Mouse (Mus musculus): ENCODE measurements around the gene Fbn1.
A peak's percentile ranks its signal among the peaks of the same experiment; 100 is the strongest.
"Not testable (repeated sequence)": the region's sequence is repeated elsewhere in the genome, so short reads cannot be mapped to it uniquely, and the experiment has no call there.

Gene Fbn1

DNA sequence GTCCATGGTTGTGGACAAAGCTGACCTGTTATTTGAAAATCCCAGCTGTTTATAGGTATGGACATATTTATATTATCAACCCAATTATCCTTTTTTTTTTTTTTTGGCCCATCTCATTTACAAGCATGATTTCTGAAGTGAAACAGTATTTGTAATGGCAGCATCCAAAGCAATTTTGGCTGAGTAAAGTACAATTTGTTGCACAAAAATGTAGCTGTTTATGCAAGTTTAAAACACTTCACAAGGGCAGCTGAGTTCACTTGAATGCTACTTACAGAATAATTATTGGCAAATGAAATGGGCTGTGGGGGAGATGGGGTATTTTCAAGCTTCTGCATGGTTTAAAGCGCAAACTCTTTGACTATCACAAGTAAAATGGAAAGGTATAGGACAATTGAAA is 209.0 kb downstream of the Fbn1 start:
- no peak for DNase-seq (ENCODE audit: low read depth, low spot score)

DNA sequence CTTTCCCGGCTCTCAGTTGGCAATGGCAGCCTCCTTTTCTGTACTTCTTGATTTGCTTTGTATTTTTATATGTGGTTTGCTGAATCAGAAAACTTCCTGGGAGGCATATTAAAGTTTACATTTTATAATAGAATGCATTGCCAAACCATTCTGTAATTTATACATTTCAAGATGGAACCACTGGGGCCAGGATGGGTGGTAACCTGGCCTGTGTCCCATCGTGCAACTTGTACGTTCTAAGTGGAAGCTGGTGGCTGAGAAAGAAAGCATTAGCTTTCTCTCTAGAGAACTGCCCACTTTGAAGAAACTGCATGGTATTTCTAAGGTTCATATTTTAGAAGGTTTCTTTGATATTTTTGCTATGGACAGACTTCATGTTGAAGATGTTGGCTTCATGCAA is 212.3 kb downstream of the Fbn1 start:
- DNase-seq (ENCODE audit: low read depth, low spot score), result no peak

DNA sequence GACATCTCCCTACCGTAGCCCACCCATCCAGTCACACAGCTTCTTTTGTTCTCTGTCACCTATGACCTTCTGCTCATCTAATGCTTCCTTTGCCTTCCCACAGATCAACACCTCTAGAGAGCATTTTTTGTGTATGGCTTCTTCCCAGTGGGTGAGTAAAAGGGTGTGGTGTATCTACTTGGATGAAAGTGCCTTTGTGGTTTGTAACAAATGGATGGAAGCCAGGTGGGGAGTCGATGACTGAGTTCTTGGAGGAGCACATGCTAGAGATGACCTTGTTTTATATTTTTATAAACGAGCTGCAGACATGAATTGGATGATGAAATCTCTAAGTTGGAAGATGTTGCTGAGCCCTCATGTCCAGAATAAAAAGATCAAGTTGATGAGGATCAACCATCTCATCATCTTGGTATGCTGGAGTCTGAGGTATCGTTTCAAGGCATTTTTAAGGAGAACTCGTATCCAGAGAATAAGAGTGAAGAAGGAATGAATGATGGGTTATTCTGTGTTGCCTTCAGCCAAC is 213.8 kb downstream of the Fbn1 start:
- DNase-seq (ENCODE audit: low read depth, low spot score), result no peak

DNA sequence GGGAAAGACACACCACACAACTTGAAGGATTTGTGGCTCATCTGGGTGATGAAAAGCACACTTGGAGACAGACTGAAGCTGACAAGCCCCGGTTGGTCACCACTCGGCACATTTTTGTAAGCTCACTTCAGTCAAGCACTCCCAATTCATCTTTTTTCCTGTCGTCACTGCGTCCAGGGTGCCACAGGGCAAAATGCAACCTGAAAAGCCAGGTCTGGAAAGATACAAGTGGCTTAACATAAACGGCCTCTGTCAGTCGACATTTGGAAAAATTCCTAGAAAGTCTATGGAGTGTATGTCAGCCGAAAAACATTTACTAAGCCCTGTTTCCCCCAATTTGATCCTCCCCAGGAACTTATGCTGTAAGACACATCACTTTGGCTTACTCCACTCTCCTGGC is 215.2 kb downstream of the Fbn1 start:
- DNase-seq (ENCODE audit: low read depth, low spot score), result no peak

DNA sequence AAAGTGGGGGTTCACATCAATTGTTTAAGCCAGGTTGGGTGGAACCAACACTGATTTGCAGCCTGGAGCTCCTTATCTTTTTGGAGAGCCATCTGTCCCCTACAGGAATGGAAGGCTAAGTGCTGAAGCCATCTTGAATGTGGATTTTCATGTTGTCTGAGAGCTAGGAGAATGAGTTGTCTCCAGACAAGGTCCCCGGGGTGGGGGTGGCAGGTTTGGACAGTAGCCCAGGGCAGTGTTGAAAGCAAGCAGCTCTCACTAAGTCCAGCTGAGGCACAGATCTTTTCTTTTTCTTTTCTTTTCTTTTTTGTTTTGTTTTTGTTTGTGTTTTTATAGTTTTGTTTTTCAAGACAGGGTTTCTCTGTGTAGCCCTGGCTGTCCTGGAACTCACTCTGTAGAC is 216.7 kb downstream of the Fbn1 start:
- no peak for DNase-seq (ENCODE audit: low read depth, low spot score)

DNA sequence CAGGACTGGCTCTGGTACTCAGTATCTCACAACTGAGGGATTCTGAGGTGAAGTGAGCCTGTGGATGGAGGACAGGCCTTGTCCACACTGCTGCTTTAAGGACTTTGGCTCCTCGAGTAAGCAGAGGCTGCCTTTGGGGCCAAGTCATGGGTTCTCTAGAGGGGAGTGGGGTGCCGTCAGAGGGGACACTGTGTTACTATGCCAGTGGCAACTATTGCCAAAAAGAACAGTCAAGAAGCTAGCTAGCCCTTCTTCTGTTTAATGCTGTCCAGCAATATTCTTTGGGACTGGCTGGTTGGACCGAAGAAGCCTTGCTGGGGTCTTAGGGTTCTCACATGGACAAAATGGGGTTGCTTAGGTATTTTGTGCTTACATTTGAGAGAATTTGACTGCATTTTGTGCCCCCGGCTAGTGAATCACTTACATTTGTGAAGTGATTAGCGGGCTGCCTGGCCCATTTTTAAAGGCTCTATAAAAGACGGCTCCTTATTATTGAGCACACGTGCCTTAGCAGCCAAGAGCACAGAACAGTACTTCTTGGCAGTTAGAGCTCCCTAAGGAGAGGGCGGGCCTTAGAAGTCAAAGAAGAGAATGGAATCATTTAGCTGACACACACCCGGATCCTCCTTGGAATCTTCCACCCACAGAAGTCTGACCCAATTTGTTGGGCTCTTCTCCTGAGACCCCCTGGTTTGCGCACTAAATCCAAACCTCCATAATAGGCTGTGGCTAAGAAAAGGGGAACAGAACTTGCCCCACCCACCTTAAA is 217.4 kb downstream of the Fbn1 start:
- DNase-seq (ENCODE audit: low read depth, low spot score), result no peak

DNA sequence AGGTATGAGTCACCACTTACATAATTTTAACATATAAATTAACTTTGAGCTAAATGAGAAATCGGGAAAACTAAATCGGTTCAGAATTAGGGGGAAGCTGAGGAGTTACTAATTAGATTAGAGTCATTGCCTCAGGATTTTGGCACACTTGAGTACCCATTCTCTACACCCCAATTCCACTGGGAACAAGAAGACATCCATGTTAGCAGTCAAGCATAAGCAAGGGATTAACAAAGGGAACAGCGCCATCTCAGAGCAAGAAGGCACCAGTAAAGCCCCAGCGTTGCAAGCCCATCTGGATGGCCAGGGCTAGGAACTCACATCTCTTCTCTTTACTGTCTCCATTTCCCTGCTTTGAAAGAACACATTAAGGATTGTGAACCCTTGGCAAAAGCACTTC is 222.0 kb downstream of the Fbn1 start:
- no peak for DNase-seq (ENCODE audit: low read depth, low spot score)

DNA sequence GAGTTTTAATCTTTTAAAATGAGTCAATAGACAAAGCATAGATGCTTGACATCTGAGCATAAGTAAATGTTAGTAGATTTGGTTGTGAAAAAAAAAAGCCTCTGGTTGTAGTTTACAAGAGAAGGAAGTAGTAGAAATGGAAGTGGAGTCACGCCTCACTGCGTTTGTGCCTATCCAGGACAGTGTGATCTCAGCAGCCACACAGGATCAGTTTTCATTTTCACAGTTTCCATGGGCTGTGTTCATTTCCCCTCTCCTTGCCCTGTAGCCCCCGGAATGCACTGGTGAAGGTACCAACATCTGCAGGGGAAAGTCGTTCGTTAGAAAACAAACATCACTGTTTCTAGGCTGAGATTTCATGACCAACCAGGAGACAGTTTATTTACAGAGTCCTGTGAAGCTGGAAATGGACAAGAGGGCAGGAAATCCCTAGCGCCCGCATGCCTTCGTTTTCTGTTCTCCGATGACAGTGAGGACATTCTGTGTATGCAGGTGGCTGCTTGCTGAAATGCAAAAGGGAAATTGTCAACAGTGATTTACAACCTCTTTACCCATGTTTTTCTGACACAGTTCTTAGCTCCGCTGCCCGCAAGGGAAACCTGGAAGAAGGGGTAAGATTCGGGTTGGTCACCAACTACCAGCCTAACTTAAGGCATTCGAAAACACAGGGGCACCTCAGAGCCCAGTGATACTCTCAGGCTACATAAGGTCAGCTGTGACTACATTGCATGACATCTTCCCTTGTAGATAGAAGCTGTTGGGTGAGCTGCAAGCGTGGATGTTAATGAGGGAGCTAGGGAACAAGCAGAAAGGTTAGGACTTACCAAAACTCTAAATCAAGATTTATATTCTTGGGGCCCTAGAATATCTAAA is 225.2 kb downstream of the Fbn1 start:
- no peak for DNase-seq (ENCODE audit: low read depth, low spot score)

DNA sequence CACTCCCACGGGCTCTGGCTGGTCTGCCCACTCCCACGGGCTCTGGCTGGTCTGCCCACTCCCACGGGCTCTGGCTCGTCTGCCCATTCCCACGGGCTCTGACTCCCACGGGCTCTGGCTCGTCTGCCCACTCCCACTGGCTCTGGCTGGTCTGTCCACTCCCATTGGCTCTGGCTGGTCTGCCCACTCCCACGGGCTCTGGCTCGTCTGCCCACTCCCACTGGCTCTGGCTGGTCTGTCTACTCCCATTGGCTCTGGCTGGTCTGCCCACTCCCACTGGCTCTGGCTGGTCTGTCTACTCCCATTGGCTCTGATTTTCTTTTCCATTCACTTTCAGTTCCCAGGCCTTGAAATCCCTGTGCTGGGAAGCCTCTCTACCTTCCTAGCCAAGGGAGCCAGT is 227.8 kb downstream of the Fbn1 start:
- DNase-seq (ENCODE audit: low read depth, low spot score), result not testable (repeated sequence)

DNA sequence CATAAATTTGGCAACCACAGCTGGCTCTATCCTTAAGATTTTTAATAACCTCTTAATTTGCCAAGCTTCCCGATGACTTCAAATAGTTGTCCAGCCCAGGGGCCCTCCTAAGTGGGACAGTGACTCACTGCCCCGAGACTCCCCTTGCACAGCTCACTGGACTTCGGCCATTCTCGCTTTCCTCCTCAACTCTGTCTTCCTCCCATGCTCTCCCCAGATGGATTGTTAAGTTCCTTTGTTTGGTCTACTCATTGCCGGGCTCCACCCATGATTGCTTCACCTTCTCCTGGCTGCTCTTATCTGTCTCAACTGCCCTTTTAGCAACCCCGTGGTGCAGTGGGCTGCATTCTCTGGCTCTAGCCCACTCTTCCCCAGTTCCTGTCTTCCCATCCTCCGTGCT is 229.3 kb downstream of the Fbn1 start:
- no peak for DNase-seq (ENCODE audit: low read depth, low spot score)

DNA sequence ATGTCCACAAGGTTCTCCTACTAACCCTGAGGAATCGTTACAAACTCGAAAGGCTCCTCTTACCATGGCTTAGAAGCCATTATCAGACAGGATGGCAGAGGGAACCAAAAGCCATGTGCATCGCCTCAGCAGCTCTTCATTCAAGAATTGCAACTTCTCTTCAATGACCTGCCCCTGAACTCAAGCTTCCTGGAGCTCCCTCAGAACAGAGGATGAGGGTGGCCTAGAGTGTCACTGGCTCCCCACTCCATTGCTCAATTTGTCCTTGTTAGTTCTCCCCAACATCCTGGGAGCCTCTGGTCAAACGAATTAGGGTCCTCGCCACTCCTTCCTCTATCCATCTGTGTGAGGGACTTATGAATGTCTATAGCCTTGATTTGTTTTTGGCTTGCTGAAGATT is 231.1 kb downstream of the Fbn1 start:
- no peak for DNase-seq (ENCODE audit: low read depth, low spot score)

DNA sequence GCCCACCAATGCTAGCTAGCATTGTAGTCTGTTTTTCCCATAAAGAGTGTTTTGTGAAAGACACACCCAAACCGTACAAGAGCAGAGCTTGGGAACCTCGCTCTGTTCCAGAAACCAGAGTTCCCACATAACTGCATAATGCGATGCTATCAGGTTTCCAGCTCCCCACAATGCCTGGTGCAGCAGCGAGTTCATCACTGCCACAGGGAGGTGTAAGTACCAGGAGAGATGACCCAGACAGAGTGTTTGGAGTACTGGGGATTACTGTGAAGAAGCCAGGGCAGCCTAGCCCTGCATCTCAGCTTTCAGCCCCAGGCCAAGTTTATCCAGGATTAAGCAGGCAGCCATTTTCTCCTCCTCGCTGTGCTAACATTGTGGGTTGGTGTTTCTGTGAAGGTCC is 232.2 kb downstream of the Fbn1 start:
- DNase-seq (ENCODE audit: low read depth, low spot score), result no peak

DNA sequence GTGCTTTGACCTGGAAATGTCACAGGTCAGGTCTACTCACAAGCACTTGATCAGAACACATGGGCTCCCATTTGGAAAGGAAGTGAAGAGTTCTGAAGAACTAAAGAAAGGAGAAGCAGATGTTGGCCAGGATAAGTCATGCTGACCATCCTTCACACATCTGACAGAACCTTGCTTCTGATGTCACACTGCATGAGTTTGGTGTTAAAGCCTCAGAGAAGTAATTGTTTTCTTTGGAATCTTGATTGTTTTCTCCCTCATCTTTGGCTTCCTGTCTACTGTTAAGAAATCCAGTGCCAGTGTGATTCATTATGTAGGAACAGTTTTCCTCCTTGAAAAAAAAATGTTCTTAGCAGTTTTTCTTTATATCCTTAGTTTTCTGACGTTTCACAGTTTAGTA is 238.9 kb downstream of the Fbn1 start:
- DNase-seq (ENCODE audit: low read depth, low spot score), result no peak

DNA sequence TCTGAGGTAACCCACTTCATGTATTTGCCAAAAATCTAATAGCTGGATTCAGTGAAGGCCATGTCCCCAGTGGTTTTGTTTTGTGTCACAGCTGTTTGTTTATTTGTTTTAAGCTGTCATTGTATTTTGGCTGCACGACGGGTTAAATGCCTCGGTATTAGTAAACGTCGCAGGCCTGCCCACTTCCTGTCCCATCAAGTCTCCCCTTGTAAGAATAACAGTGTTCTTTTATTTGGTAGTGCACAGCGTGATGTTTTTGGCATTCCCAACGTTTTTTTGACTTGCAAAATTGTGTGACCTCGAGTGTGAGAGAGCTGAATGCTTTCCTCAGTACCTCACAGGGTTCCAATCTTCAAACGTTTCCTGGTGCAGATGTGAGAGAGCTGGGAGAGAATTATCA is 244.0 kb downstream of the Fbn1 start:
- peak; percentile 59 for DNase-seq (ENCODE audit: low read depth, low spot score)

DNA sequence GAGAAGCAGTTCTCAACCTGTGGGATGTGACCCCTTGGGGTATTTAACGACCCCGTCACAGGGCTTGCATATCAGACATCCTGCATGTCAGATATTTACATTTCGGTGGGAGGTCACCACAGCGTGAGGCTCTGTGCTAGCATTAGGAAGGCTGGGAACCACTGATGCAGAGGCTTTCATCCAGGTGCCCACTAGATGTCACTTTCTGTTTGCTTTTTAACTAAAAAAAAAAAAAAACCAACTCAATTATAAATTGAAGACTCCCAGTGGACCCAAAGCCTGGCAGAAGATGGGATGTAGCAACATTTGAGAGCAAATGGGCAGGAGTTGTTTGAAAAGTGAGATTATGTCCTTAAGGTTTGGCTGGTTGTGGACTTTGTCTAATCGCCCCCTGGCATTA is 244.7 kb downstream of the Fbn1 start:
- no peak for DNase-seq (ENCODE audit: low read depth, low spot score)

DNA sequence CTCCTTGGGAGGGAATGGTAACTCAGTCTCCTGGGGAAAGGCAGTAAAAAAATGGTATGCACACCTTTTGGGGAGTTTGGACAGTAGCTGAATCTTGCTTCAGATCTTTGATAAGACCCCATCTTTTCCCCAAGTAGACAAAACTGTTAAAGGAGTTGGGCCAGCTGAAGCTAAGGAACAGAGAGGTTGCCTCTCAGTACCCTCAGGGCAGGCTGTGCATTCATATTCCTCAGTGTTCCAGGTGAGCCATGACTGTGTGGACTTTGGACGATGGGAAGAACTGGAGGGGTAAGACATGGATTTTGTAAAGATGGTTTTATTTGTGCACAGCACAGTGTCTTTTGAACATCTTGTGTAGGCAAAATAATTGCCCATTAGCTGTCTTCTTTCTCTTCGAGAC is 247.5 kb downstream of the Fbn1 start:
- DNase-seq (ENCODE audit: low read depth, low spot score), result no peak

DNA sequence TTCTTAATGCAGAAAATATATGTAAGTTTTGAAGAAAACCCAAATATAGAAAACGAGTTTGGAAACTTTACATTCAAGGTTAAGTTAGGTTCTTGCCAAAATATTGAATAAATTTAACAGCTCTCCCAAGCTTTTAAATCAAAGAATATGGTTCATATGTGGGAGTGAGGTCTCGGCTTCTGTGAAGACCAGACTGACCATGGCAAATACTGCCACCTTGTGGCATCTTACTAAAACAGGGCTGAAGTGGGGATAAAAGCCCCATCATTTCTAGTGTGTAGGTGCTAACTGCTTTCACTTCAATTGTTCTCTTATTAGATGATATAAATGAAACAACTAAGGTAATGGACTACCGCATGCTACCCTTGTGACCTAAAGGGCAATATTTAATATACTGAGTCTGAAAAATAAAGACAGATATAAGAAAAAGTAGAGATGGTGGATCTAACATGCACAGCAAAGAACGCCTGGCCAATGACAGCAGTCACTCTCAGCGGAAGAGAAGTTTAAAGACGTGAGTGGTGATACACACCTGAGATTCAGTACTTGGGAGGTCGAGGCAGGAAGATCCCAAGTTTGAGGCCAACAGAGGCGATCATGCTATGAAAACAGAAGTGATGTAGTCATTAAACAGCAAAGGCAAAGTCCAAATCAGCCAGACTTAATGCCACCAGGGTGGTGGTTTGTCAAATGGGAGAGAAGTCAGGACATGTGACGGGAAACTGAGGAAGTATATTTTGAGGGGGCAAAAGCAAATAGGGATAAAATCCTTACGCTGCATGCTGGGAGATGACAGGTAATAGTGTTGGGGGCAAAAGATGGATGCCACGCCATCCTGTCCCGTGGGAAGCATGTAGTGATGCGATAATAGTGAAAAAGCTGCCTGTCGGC is 248.3 kb downstream of the Fbn1 start:
- peak; percentile 66 for DNase-seq (ENCODE audit: low read depth, low spot score)

DNA sequence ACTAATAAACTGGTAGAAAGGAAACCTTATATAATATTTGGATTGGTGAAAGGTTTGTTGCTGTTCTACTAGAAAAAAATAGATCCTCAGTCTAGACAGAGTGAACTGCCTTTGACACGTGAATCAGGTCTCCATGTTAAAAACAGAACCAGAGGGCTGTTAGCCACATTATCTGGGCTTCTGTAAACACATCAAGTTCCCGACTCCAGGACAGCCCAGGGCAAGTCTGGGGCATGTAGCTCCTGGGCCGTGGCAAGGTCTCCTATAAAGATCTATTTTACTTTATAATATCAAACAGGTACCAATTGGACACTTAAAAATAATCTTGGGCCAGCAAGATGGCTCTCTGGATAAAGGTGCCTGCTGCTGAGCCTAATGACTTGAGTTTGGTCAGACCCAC is 251.9 kb downstream of the Fbn1 start:
- DNase-seq (ENCODE audit: low read depth, low spot score), result no peak

DNA sequence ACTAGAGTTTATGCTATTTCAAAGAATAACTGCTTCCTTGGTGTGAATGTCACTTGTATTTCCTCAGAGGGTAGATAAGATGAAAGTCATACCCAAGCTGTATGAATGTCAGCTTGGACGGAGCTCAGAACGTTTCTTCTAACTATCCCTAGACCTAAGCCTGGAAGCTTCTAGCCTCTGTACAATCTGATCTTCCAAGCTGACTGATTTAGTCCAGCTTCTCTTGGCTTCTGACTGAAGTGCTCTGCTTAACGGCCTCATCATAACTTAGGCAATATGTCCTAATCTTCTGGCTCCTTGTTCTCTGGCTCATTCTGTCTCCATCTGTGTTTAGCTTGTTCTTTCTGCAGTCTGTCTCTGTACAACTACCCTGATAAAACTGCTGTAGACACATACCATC is 253.2 kb downstream of the Fbn1 start:
- no peak for DNase-seq (ENCODE audit: low read depth, low spot score)

DNA sequence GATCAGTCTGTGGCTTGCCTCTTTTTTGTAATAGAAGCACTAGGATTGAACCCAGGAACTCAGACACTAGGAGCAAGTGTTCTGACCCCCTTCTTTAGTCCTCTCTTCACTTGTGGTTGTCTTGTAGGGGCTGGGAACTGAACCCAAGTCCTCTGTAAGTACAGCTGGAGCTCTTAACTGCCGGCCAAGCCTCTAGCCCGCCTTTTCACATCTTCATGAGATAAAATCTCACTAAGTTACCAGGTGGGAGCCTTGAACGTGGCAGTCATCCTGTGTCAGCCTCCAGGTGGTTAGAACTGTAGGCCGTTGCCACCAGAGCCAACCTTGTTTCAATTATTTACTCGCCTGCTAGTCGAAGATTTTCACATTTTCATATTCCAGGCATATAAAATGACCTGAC is 254.1 kb downstream of the Fbn1 start:
- DNase-seq (ENCODE audit: low read depth, low spot score), result no peak

DNA sequence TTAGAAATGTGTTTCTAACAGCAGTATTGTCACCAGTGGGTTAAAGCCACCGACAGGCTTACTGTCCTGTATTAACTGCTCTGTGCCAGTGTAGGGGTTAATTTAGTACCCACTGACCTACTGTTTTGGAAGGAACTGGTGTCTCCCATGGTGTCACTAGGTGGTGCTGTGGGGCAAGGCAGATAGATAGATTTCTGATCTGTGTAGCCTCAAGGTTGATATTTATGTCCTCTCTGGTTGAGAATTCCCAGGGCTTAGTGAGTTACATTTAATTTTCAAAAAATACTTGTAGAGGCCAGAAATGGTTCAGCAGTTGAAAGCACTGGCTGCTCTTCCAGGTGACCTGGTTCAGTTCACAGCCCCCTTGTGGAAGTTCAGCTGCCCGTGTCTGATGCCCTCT is 255.5 kb downstream of the Fbn1 start:
- peak; percentile 78 for DNase-seq (ENCODE audit: low read depth, low spot score)

DNA sequence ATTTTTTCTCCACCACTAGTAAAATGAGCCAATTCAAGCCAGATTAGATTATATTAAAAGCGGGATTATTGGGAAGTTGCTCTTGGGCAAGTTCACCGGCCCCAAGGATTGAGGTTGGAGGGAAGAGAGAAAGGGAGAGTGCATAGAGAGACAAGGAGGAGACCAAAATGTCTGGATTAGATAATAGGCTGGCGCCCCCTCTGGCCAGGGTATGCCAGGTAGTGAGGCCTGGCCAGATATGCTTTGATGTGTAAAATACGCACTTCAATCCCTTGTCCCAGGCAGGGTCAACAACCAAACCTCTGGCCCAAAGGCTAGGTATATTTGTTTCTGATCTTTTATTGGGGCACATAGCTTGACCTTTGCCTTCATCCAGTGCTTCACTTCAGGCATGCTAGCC is 256.0 kb downstream of the Fbn1 start:
- peak; percentile 69 for DNase-seq (ENCODE audit: low read depth, low spot score)

Measured in R1 (cell line).